Mouse (Mus musculus) cerebellum, adult 2 months (tissue): ENCODE data around the gene Fat1. TPM values are rescaled to one million over a fixed set of nuclear protein-coding genes. Genes with fewer than 3 reads are reported as not detected.
"Not testable (repeated sequence)": the region's sequence is repeated elsewhere in the genome, so short reads cannot be mapped to it uniquely, and the experiment has no call there.

Experiments
- DNase-seq, 2 experiments: peaks; one replicate each; pipeline ENCODE4 v3.0.0; 2021
- H3K27ac ChIP-seq: fragments of 200-500 bp; 2 replicates; pipeline ENCODE4 v1.5.1; 2012; ENCODE audit warnings: low read length, control low read depth, inconsistent platforms; ENCODE audit not compliant: insufficient read depth
- H3K27me3 ChIP-seq: fragments of 200-500 bp; 2 replicates; pipeline ENCODE4 v1.6.1; 2012; ENCODE audit warnings: inconsistent platforms, mild to moderate bottlenecking, low read length, moderate library complexity; ENCODE audit not compliant: control insufficient read depth, insufficient read depth
- H3K4me1 ChIP-seq: fragments of 200-500 bp; 2 replicates; pipeline ENCODE4 v1.6.1; 2011; ENCODE audit warnings: low read length; ENCODE audit not compliant: control insufficient read depth, insufficient read depth
- H3K4me3 ChIP-seq: fragments of 200-500 bp; replicated peaks from 2 replicates; pipeline ENCODE3; 2011; ENCODE audit warnings: mild to moderate bottlenecking, low read depth, low read length, control low read depth; ENCODE audit not compliant: insufficient read depth
- CTCF ChIP-seq: fragments of 200-500 bp; IDR thresholded peaks from 2 replicates; pipeline ENCODE4 v1.5.1; 2011; ENCODE audit warnings: low read depth, mild to moderate bottlenecking, control low read depth, low read length, moderate library complexity, borderline replicate concordance; ENCODE audit not compliant: insufficient read depth
- POLR2A ChIP-seq: fragments of 200-500 bp; IDR thresholded peaks from 2 replicates; pipeline ENCODE4 v1.6.1; 2011; ENCODE audit warnings: low read length, control low read depth, borderline replicate concordance; ENCODE audit not compliant: insufficient read depth
- WGBS: fragments of 180-500 bp; shearing (Covaris S2); methylation state at CpG from one replicate; pipeline ENCODE4 v1.1.7; 2018; 5-methylcytosine and 5-hydroxymethylcytosine counted together
- polyA plus RNA-seq: library from polyadenylated mRNA; depleted of rRNA; stranded (reverse); fragments of >200 nt; gene quantifications from 2 replicates; pipeline ENCODE4 v1.2.3, GENCODE M21; 2012; rRNA removed

Gene Fat1
- polyA plus RNA-seq, 1 experiment: 106 TPM

DNA sequence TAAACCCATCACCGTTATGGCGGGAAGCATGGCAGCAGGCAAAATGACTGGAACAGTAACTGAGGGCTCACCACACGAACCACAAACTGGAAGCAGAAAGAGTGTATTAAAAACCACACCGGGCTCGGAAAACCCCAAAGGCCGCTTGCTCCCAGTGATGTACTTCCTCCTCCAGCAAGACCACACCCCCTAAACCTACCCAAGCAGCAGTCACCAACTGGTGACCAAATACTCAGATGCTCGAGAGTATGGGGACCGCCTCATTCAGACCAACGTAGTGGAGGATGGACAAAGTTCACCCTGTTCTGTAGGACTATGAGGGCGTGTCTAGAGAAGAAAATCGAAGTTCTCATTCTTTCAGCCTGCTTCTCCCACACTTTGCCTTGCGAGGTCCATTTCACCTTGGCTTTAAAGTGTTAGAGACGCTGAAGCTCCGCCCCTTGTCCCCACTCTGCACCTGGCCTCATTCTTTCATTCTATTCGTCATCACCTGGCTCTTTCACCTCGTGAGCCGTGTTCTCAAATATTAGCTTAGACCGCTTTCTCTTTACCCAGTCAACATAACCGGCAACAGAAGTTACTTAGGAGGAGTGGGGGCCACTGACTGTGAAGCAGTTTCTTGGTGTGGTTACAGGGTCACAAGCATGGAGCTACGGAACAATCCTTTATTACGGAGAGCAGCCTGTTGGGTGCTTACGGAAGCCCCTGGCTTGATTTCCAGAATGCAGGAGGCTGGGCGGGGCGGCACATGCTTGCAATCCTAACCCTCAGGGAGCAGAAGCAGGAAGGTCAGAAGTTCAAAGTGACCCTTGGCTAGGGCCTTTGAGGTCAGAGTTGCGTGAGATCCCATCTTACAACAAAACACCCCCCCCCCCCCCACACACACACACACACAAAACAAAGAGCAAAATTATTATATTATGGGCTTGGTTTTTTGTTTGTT lies 128.0 kb downstream of the Fat1 start:
- DNase-seq: no peak
- WGBS: 71% methylated on average over 25 of the region's 25 CpGs
- Histone ChIP-seq H3K4me3 (no peak overlapping the region), H3K4me1 (no peaks in the 10 kb centered on the region), H3K27ac (no peak overlapping the region), H3K27me3 (no peaks in the 10 kb centered on the region)
- no peak for TF ChIP-seq CTCF
- no peak for TF ChIP-seq POLR2A

DNA sequence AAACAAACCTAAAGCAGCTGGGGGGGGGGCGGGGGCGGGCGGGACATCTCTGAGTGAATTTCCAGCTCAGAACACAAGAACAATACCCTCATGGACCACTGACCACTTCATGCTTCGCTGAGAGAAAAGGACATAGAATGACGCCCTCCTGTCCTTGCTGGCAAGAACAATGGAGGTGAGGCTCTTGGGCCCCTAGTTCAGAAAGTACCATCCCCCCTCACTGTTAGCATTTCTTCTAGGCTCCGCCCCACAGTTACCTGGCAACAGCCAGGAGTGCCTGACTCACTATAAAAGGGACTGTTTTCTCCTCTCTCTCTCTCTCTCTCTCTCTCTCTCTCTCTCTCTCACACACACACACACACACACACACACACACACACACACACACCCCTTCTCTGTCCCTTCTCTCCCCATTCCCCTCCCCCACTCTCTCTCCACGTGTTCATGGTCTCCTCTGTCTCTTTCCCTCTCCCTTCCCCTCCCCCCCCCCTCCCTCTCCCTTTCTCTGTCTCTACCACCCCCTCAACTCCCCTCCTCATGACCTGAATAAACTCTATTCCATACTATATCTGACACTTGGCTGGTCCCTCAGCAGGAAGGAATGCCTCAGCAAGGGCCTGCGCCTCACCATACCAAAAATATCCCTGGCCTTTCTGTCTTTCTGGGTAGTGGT lies 129.1 kb downstream of the Fat1 start:
- 16% methylated on average over 8 of the region's 8 CpGs for WGBS
- H3K4me1 ChIP-seq: no peaks in the 10 kb centered on the region
- H3K4me3 ChIP-seq: no peak overlapping the region
- no peaks in the 10 kb centered on the region for H3K27me3 ChIP-seq
- no peak overlapping the region for H3K27ac ChIP-seq
- TF ChIP-seq POLR2A: no peak
- no peak for TF ChIP-seq CTCF
- no peak for DNase-seq

DNA sequence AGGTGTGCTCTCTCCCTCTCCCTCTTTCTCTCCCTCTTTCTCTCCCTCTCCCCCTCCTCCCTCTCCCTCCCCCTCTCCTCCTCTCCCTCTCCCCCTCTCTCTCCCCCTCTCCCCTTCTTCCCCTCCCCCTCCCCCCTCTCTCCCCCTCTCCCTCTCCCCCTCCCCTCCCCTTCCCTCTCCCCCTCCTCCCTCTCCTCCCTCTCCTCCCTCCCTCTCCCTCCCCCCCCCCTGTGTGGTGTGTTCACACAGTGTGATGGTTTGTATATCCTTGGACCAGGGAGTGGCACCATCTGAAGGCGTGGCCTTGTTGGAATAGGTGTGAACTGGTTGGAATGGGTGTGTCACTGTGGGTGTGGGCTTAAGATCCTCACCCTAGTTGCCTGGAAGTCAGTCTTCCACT lies 130.1 kb downstream of the Fat1 start:
- H3K4me1 ChIP-seq, H3K27me3 ChIP-seq, H3K4me3 ChIP-seq, DNase-seq, H3K27ac ChIP-seq: not testable (repeated sequence)
- WGBS: 90% methylated on average over 1 of the region's 1 CpGs

DNA sequence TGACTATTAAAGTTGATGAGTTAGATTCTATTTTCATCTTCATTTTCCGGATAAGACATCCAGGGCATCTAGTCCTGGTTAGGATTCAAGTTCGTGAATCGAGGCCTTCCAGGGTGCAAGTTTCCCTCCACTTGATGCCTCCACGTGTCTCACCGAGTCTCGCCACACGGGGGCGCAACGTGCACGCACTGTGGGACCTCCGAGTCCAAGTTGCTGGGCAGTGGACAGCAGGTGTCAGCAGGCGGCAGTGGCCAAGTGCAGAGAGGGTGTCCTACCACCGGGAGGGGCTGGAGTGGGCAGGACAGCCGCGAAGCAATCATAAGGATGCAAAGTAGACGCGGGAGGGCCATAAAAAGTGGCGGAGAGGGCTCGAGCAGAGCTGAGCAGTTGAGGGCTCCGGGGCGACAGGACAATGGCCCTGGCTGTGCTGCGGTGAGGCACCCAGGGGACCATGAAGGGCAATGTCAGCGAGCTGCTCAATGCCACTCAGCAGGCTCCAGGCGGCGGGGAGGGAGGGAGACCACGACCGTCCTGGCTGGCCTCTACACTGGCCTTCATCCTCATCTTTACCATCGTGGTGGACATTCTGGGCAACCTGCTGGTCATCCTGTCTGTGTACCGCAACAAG lies 133.6 kb downstream of the Fat1 start, which contains the start of gene Mtnr1a:
TSS of gene Mtnr1a (plus strand) at position 379 of the 628 bp plus-strand sequence.
- TF ChIP-seq POLR2A: no peak
- TF ChIP-seq CTCF: peak; percentile 98
- peak within 1 kb of the TSS; percentile 33 for H3K4me3 ChIP-seq
- no peaks in the 10 kb centered on the region for H3K4me1 ChIP-seq
- H3K27me3 ChIP-seq: no peaks in the 10 kb centered on the region
- 5% methylated on average over 29 of the region's 29 CpGs for WGBS
- peak; percentile 82 to 92 for DNase-seq
- H3K27ac ChIP-seq: no peak within 1 kb of the TSS

DNA sequence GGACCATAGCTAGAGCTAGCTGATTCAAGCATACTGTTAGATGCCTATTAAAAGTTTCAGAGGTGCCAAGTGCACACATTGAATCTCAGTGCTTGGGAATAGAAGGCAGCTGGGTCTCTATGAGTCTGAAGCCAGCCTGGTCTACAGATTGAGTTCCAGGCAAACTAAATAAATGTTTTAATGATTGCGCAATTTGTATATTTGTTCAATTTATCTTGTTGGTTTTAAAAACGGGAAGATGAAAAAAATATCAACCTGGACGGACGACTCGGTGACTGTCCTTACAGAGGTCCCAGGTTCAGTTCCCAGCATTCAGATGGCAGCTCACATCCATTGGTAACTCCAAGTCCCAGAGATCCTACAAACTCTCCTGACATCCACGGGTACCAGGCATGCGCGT lies 135.7 kb downstream of the Fat1 start:
- H3K27me3 ChIP-seq: no peaks in the 10 kb centered on the region
- no peak overlapping the region for H3K27ac ChIP-seq
- no peak for DNase-seq
- WGBS: 95% methylated on average over 8 of the region's 8 CpGs
- no peak for TF ChIP-seq POLR2A
- no peak for TF ChIP-seq CTCF
- H3K4me3 ChIP-seq: no peak overlapping the region
- no peaks in the 10 kb centered on the region for H3K4me1 ChIP-seq

DNA sequence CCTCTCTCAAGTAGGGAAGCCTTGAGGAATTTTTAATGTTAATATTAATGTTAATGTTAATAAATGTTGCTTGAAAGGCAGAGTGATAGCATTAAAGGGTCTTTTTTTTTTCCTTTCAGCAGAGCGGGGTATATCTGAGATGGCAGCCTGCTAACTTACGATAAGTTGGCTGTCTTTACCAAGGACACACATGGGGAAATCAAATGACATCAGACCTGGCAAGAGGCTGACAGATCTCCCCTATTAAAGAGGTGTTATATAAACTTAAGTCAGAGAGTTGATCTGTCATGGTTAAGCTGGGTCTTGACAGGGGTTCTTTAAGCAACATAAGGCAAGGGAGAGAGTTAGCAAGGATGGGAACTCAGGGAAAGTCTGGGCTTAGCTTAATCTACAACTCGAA lies 145.6 kb downstream of the Fat1 start:
- no peak overlapping the region for H3K4me3 ChIP-seq
- no peaks in the 10 kb centered on the region for H3K27me3 ChIP-seq
- H3K4me1 ChIP-seq: no peaks in the 10 kb centered on the region
- WGBS: 89% methylated on average over 3 of the region's 3 CpGs
- no peak for TF ChIP-seq POLR2A
- no peak for TF ChIP-seq CTCF
- DNase-seq: no peak
- no peak overlapping the region for H3K27ac ChIP-seq

DNA sequence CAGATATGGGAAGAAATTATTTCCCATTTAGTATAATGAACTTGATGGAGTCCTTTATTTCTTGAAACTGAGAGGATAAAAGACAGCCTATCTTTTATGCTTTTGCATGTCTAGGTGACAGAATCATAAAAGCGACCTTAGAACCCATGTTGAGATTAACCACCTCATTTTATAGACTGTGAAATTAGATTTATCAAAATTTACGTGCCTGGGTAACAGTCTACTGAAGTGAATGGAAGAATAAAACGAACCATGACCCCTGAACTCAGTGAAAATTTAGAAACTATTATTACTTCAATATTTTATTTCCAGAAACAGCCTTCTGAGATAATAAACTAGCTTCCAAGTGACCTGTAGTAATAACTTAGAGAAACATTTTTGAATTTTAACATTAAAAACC lies 158.4 kb downstream of the Fat1 start:
- no peaks in the 10 kb centered on the region for H3K27me3 ChIP-seq
- H3K4me1 ChIP-seq: no peaks in the 10 kb centered on the region
- H3K4me3 ChIP-seq: no peak overlapping the region
- TF ChIP-seq CTCF (no peak), POLR2A (no peak)
- no peak for DNase-seq
- H3K27ac ChIP-seq: no peak overlapping the region
- 68% methylated on average over 3 of the region's 3 CpGs for WGBS

Other genes starting within 250 kb of the Fat1 start
- gene Mtnr1a, start 133.7 kb downstream of the Fat1 start, polyA plus RNA-seq: 0.06 and 0.07 TPM in 2 replicates